Mouse (Mus musculus) right cerebral cortex, postnatal 14 days (tissue): ENCODE data around the gene Avp.
"Not testable (repeated sequence)": the region's sequence is repeated elsewhere in the genome, so short reads cannot be mapped to it uniquely, and the experiment has no call there.

Experiments used
- DNase-seq: peaks from one replicate; pipeline ENCODE4 v3.0.0; 2022

The Avp gene

GRCm38 (mm10) chr2:130582552-130582951 is at the start of gene Avp:
Gene Avp, minus strand, starts transcription at chr2:130582554.
- DNase-seq: no peak

DNA sequence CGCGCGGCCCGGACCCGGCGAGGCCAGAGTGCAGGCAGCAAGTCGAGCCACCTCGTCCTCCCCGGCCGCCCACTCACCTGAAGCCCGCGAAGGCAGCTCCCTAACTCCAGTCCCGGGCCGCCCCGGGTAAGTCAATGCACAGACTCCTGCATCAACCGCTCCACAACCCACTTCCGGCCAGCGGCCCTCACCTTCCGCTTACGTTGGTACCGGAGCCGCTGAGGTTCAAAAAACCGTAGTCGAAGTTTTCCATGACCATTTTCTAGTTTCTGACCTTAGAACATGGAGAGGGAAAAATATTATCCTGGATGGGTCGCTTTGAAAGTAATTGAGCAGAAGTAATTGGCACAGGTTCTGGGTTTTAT is 47.5 kb upstream of the Avp start, which contains the start of the genes Fastkd5 and Ubox5:
Fastkd5 (minus strand) TSS at position 189 of the 365 bp plus-strand sequence.
Ubox5 (minus strand) TSS at position 200 of the 365 bp plus-strand sequence.
- DNase-seq: peak; percentile 93

- no peak for DNase-seq
Observed at GRCm38 (mm10) chr2:130629080-130629838, 46.9 kb upstream of the Avp start.

DNA sequence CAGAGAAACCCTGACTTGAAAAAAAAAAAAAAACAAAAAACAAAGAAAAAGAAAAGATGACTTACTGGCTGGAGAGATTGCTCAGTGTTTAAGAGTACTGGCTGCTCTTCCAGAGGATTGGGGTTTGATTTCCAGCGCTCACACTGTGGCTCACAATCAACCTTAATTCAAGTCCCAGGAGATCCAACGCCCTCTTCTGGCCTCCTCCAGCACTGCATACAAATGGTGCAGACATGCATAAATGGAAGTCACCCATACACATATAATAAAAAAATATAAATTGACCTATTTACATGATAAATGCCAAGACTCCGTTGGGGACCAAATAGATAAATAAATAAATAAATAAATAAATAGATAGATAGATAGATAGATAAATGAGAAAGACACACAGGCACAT is 46.1 kb upstream of the Avp start:
- peak; percentile 17 for DNase-seq

GRCm38 (mm10) chr2:130618972-130619371 is 36.6 kb upstream of the Avp start:
- no peak for DNase-seq

DNA sequence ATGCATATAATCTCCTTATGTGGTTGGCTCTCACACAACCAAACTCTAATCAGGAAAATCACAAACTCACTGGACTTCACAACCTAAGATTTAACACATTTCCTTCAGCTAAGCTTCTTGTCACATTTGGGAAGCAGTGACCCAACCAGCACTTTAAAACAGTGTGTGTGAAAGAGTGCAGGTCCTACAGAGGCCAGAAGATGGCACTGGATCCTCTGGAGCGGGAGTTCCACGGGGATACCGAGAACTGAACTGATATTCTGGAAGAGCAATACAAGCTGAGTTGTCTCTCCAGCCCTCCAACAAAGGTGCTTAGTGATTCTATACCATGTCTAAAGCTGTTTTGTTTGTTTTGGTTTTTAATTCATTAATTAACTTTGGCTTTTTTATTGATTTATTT is 30.7 kb upstream of the Avp start:
- no peak for DNase-seq

- DNase-seq: no peak
Observed at GRCm38 (mm10) chr2:130602195-130602594, 19.8 kb upstream of the Avp start.

DNA sequence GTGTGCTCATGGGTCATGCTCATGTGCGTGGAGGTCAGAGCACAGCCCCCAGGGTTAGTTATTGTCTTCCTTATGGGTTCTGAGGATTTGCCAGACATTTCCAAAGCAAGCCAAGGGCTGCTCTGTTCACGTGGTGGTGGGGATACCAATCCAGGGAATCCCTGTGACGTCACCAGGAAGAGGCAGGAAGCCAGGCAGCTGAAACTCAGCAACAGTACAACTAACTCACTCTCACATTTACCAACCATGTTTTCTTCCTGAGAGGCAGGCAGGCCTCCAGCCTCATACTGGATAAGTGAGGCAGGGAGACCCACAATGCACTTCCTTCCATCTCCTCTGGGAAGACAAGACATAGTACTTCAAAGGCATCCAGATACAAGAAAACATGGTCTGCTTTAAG is 16.0 kb upstream of the Avp start:
- no peak for DNase-seq

- DNase-seq: no peak
Observed at GRCm38 (mm10) chr2:130597601-130598010, 15.3 kb upstream of the Avp start.

- DNase-seq: no peak
Observed at GRCm38 (mm10) chr2:130595596-130595995, 13.2 kb upstream of the Avp start.

DNA sequence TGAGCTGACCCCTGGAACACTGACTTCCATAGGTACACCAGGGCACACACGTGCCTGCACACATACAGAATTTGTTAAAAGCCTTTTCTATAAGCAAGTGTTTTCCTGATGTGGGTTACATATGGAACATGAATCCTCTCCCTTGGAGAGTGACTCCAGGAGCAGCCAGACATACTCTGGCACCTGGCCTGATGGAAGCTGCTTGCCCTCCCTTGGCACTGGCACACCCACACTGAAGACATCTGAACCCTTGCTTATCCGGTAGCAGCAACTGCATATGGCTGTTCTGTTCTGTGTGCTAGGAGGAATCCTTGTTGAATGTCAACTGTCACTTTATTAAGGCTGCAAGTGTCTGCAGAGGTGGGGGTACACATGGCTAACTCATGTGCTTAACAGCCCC is 8.7 kb upstream of the Avp start:
- no peak for DNase-seq

GRCm38 (mm10) chr2:130589761-130590160 is 7.4 kb upstream of the Avp start:
- DNase-seq: no peak

DNA sequence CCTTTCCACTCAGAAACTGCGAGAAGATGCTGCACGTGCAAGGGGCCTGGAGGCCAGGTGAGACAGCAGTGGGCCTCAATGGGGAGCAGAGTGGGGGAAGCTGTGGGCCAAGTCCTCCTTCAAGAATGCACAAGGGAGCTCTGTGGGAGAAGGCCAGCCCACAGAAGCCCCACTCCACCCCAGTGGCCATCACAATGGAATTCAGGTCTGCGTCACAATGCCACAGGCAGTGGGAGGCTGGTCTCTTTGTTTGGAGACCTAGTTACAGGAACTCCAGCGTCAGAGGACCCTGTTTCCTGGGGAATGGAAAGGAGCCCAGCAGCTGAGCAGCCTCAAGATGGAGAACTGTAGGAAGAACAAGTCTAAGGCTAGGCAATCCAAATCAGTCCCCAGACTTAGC is 6.8 kb upstream of the Avp start:
- DNase-seq: no peak

DNA sequence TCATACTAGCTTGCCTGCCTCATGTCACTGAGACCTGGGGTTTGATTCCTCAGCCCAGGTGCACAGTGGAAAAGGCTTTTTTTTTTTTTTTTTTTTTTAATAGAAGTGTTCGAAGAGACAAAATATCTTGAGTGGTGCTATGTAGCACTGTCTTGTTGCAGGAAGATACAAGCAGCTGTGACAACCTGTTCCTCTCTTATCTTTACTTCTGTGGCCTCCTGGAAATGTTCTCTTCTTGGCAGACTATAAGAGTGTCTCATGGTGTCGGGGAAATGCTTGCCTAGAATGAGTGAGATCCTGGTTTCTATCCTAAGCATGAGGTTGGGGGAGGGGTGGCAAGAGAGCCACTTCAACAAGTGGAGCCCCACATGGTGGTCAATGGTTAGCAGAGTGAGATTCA is 6.0 kb upstream of the Avp start:
- no peak for DNase-seq

GRCm38 (mm10) chr2:130586016-130586415 is 3.7 kb upstream of the Avp start:
- peak; percentile 32 for DNase-seq

DNA sequence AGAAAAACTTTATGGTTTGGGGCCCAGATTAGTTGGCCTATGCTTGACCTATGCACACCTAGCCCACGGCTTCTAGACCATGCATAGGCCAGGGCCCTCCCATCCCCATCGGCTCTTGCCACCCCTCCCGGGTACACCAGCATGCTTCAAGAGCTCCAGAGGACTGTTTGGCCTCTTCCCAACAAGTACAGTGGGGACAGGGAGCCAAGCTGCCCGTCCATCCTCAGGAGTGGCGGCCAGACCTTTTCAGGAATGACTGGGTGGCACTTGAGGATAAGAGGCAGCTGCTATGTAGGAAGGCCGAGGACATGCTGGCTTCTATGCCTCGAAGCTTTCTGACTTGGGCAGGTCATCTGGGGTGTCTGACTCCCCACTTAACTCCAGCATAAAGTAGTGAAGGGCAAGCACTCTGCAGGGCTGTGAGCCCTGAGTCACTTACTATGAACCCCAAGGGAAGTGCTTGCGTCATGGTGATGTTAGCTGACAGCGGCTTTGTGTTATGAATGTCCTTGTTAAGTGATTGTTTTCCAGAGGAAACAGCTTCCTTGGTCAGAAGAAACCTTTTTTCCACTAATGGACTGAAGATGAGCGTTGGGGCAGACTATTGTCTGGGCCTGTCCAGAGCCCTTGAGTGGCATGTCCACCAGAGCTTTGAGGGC is 1.7 kb upstream of the Avp start:
- no peak for DNase-seq

DNA sequence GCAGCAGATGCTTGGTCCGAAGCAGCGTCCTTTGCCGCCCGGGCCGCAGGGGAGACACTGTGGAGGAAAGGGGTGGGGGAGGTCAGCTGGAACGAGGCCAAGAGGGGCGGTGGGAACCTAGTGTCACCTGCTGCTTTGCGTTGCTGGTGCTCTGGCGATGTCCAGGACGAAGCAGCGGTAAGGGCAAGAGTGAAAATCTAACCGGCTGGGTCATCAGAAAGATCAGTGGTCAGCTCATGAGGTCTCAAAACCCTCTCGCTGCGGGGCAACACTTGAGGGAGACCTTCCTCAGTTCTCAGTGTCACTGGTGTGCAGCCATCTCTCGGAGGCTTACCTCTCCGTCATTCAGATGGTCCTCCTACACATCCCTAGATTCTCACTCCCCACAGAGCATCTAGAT is 1.2 kb downstream of the Avp start:
- no peak for DNase-seq

DNA sequence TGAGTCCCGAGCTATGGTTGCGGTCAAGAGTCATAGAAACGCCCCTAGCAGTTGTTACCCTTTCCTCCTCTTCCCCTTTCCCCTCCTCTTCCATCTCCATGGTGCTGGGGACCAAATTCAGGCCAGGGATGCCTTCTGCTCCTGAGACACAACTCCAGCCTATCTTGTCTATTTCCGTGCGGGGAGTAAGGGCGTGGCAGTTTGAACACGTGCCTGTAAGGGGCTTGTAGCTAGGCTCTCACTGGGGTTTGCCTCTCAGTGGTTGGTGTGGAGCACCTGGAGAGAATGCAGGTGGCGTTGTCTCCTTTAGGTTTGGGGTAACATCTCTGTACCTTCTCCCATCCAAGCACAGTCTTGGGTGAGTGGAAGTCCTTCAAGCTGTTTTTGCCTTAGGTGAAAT is 2.6 kb downstream of the Avp start:
- no peak for DNase-seq

- DNase-seq: peak; percentile 64
Observed at GRCm38 (mm10) chr2:130578148-130578547, 4.2 kb downstream of the Avp start.

DNA sequence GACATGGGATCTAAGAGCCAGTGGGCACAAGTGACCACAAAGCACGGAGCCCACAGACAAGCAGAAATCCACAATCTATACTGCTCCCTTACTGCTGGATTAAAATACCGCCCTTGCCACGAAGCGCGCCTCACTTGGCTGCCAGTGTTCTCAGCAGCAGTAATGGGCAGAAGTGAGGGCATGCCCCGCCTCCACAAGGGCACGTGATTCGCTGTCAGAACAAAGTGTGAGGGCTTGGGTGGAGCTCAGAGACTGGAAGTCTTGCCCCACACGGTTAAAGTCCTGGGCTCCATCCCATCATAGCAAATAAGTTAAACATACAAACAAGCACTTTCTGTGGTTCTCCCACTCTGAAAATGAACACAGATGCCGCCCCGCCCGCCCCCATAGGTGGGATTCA is 4.7 kb downstream of the Avp start:
- DNase-seq: no peak

GRCm38 (mm10) chr2:130577021-130577420 is 5.3 kb downstream of the Avp start:
- no peak for DNase-seq

DNA sequence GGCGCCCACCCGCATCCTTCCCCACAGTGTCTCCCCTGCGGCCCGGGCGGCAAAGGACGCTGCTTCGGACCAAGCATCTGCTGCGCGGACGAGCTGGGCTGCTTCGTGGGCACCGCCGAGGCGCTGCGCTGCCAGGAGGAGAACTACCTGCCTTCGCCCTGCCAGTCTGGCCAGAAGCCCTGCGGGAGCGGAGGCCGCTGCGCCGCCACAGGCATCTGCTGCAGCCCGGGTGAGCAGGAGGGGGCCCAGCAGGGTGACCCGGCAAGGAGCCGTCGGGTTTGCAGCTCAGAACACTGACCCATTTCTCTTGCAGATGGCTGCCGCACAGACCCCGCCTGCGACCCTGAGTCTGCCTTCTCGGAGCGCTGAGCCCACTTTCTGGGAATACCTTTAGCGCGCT is 5.8 kb downstream of the Avp start:
- not testable (repeated sequence) for DNase-seq

DNA sequence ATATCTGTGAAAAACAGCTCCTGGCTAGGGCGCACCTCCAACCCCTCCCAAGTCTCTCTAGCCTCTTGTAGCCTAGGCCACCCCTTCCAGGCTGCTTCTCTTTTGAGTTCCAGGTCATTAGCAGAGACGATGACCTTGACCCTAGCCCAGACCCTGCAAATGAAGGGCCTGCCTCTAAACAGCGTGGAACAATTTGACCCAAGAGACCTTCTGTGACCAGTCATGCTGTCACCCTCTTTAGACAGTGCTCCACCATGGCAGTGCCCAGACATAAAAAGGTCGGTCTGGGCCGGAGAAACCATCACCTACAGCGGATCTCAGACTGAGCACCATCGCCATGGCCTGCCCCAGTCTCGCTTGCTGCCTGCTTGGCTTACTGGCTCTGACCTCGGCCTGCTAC is 6.5 kb downstream of the Avp start, which contains the start of gene Oxt:
Oxt (plus strand) TSS at position 301 of the 400 bp plus-strand sequence.
- no peak for DNase-seq

DNA sequence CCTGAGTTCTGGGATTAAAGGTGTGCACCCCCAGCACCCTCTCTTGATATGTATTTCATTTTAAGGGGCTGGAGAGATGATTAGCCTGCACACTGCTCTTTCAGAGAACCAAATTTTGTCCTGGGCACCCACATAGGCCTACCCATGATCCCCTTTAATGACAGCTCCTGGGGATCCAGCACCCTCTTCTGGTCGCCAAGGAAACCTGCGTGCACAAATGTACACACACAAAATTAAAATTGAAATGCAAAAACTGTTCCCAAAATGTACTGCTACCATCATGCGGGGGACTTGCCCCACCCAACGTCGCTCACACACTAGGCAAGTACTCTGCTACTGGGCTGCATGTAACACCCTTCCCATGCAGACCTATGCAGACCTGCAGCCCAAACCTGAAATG is 7.4 kb downstream of the Avp start:
- DNase-seq: no peak

GRCm38 (mm10) chr2:130569926-130570325 is 12.4 kb downstream of the Avp start:
- DNase-seq: no peak
